Mouse (Mus musculus): ENCODE data around the gene Pgm5. TPM values are rescaled to one million over a fixed set of nuclear protein-coding genes. Genes with fewer than 3 reads are reported as not detected.

Gene Pgm5
- total RNA-seq, 1 experiment = 3.0 TPM

- Histone ChIP-seq H3K9me3 (ENCODE audit: control insufficient read depth, insufficient read depth, low read depth, low read length) (no peaks in the 10 kb centered on the region), H3K36me3 (ENCODE audit: control insufficient read depth, insufficient read depth, low read length, poor library complexity, severe bottlenecking) (no peaks in the 10 kb centered on the region), H3K4me3 (ENCODE audit: insufficient read depth in 1 of 2, low read depth in 1 of 2, low read length in 2 of 2, poor library complexity in 1 of 2, severe bottlenecking in 1 of 2) (no peak overlapping the region), H3K27ac (ENCODE audit: insufficient read depth, low read depth, low read length, poor library complexity, severe bottlenecking) (no peak overlapping the region), H3K9ac (ENCODE audit: insufficient read depth, low read depth, low read length, poor library complexity, severe bottlenecking) (no peak overlapping the region), H3K4me1 (ENCODE audit: control insufficient read depth in 2 of 2, insufficient read depth in 2 of 2, low read length in 2 of 2, poor library complexity in 1 of 2) (no peaks in the 10 kb centered on the region)
- in situ Hi-C loops (cut with MboI; ENCODE audit: low sequenced_read_pairs in 2 of 2, unreplicated experiment in 2 of 2) = no loop called here
- DNase-seq (ENCODE audit: low read depth, low spot score) = no peak
- TF ChIP-seq CHD2 (IDR thresholded peaks at IDR 0.05; ENCODE audit: low read depth, low read length) (no peak), ZC3H11A (IDR thresholded peaks at IDR 0.05; ENCODE audit: borderline replicate concordance, low read depth, low read length) (no peak), ZNF384 (IDR thresholded peaks at IDR 0.05; ENCODE audit: low read depth, low read length) (no peak), HCFC1 (IDR thresholded peaks at IDR 0.05; ENCODE audit: borderline replicate concordance, insufficient read depth, low read length) (no peak), MAFK (IDR thresholded peaks at IDR 0.05; ENCODE audit: insufficient read depth, low read depth, low read length) (no peak)
Measured at GRCm38 (mm10) chr19:24842080-24842479, 19.6 kb downstream of the Pgm5 start.

DNA sequence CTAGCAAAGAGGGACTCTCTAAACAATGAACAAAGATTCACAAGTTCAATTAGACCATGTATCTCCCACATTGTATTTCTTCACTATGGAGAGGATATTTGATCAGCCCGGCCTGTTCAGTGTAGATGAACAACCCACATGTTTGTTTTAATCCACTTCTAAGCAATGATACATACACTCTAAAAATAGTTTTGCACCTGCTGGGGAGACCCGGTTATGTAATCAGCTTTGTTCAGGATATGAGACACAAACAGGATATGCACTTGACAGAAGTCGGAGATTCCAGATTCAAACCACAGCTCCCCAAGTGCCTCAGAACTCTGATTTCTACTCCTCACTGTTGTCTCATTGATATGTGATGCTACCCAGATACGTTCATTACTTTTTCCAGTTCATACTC is 37.1 kb downstream of the Pgm5 start:
- Histone ChIP-seq H3K27ac (ENCODE audit: insufficient read depth, low read depth, low read length, poor library complexity, severe bottlenecking) (no peak overlapping the region), H3K9me3 (ENCODE audit: control insufficient read depth, insufficient read depth, low read depth, low read length) (no peaks in the 10 kb centered on the region), H3K4me1 (ENCODE audit: control insufficient read depth in 2 of 2, insufficient read depth in 2 of 2, low read length in 2 of 2, poor library complexity in 1 of 2) (no peaks in the 10 kb centered on the region), H3K4me3 (ENCODE audit: insufficient read depth in 1 of 2, low read depth in 1 of 2, low read length in 2 of 2, poor library complexity in 1 of 2, severe bottlenecking in 1 of 2) (no peak overlapping the region), H3K9ac (ENCODE audit: insufficient read depth, low read depth, low read length, poor library complexity, severe bottlenecking) (no peak overlapping the region), H3K36me3 (ENCODE audit: control insufficient read depth, insufficient read depth, low read length, poor library complexity, severe bottlenecking) (no peaks in the 10 kb centered on the region)
- DNase-seq (ENCODE audit: low read depth, low spot score) = no peak
- in situ Hi-C loops (cut with MboI; ENCODE audit: low sequenced_read_pairs in 2 of 2, unreplicated experiment in 2 of 2) = no loop called here
- no peak for TF ChIP-seq HCFC1 (IDR thresholded peaks at IDR 0.05; ENCODE audit: borderline replicate concordance, insufficient read depth, low read length)
- no peak for TF ChIP-seq CHD2 (IDR thresholded peaks at IDR 0.05; ENCODE audit: low read depth, low read length)
- no peak for TF ChIP-seq MAFK (IDR thresholded peaks at IDR 0.05; ENCODE audit: insufficient read depth, low read depth, low read length)
- no peak for TF ChIP-seq ZC3H11A (IDR thresholded peaks at IDR 0.05; ENCODE audit: borderline replicate concordance, low read depth, low read length)
- no peak for TF ChIP-seq ZNF384 (IDR thresholded peaks at IDR 0.05; ENCODE audit: low read depth, low read length)

- in situ Hi-C loops (cut with MboI; ENCODE audit: low sequenced_read_pairs in 2 of 2, unreplicated experiment in 2 of 2) = no loop called here
- no peaks in the 10 kb centered on the region for H3K9me3 ChIP-seq (ENCODE audit: control insufficient read depth, insufficient read depth, low read depth, low read length)
- H3K4me3 ChIP-seq (ENCODE audit: insufficient read depth in 1 of 2, low read depth in 1 of 2, low read length in 2 of 2, poor library complexity in 1 of 2, severe bottlenecking in 1 of 2) = no peak overlapping the region
- no peaks in the 10 kb centered on the region for H3K4me1 ChIP-seq (ENCODE audit: control insufficient read depth in 2 of 2, insufficient read depth in 2 of 2, low read length in 2 of 2, poor library complexity in 1 of 2)
- no peak overlapping the region for H3K9ac ChIP-seq (ENCODE audit: insufficient read depth, low read depth, low read length, poor library complexity, severe bottlenecking)
- no peak for DNase-seq (ENCODE audit: low read depth, low spot score)
- no peak overlapping the region for H3K27ac ChIP-seq (ENCODE audit: insufficient read depth, low read depth, low read length, poor library complexity, severe bottlenecking)
- no peak for TF ChIP-seq ZNF384 (IDR thresholded peaks at IDR 0.05; ENCODE audit: low read depth, low read length)
- no peak for TF ChIP-seq HCFC1 (IDR thresholded peaks at IDR 0.05; ENCODE audit: borderline replicate concordance, insufficient read depth, low read length)
- TF ChIP-seq CHD2 (IDR thresholded peaks at IDR 0.05; ENCODE audit: low read depth, low read length) = no peak
- no peak for TF ChIP-seq MAFK (IDR thresholded peaks at IDR 0.05; ENCODE audit: insufficient read depth, low read depth, low read length)
- TF ChIP-seq ZC3H11A (IDR thresholded peaks at IDR 0.05; ENCODE audit: borderline replicate concordance, low read depth, low read length) = no peak
- H3K36me3 ChIP-seq (ENCODE audit: control insufficient read depth, insufficient read depth, low read length, poor library complexity, severe bottlenecking) = no peaks in the 10 kb centered on the region
Measured at GRCm38 (mm10) chr19:24815661-24816221, 45.9 kb downstream of the Pgm5 start.

DNA sequence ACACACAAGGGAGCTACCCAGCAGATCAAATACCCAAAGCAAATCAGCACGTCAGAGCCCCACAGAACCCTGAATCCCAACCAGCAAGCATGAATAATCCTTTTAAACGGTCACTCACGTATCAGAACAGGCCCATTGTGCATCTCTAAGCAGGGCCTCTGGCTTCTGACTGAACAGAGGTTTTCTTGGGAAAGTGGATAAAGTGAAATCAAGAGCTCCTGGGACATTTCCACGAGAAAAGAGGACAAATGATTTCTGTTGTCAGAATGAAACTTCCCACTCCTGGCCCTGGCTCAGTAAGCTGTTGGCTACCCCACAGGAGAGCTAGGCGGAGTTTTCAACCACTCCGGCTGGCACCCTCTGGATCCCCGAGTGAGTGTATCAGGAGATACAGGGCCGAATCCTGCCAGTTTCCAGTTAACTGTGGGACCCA is 48.8 kb downstream of the Pgm5 start:
- in situ Hi-C loops (cut with MboI; ENCODE audit: low sequenced_read_pairs in 2 of 2, unreplicated experiment in 2 of 2) = no loop called here
- no peak for DNase-seq (ENCODE audit: low read depth, low spot score)
- no peak overlapping the region for H3K4me3 ChIP-seq (ENCODE audit: insufficient read depth in 1 of 2, low read depth in 1 of 2, low read length in 2 of 2, poor library complexity in 1 of 2, severe bottlenecking in 1 of 2)
- no peak overlapping the region for H3K9ac ChIP-seq (ENCODE audit: insufficient read depth, low read depth, low read length, poor library complexity, severe bottlenecking)
- no peak overlapping the region for H3K27ac ChIP-seq (ENCODE audit: insufficient read depth, low read depth, low read length, poor library complexity, severe bottlenecking)
- TF ChIP-seq ZC3H11A (IDR thresholded peaks at IDR 0.05; ENCODE audit: borderline replicate concordance, low read depth, low read length) (no peak), ZNF384 (IDR thresholded peaks at IDR 0.05; ENCODE audit: low read depth, low read length) (no peak), HCFC1 (IDR thresholded peaks at IDR 0.05; ENCODE audit: borderline replicate concordance, insufficient read depth, low read length) (no peak), MAFK (IDR thresholded peaks at IDR 0.05; ENCODE audit: insufficient read depth, low read depth, low read length) (no peak), CHD2 (IDR thresholded peaks at IDR 0.05; ENCODE audit: low read depth, low read length) (no peak)
- H3K4me1 ChIP-seq (ENCODE audit: control insufficient read depth in 2 of 2, insufficient read depth in 2 of 2, low read length in 2 of 2, poor library complexity in 1 of 2) = no peaks in the 10 kb centered on the region
- H3K36me3 ChIP-seq (ENCODE audit: control insufficient read depth, insufficient read depth, low read length, poor library complexity, severe bottlenecking) = no peaks in the 10 kb centered on the region
- no peaks in the 10 kb centered on the region for H3K9me3 ChIP-seq (ENCODE audit: control insufficient read depth, insufficient read depth, low read depth, low read length)

All from ES-E14 (cell line).